Mouse (Mus musculus) megakaryocyte, embryonic 14.5 days (primary cell): ENCODE results near the gene Fadd. TPM values are rescaled to one million over a fixed set of nuclear protein-coding genes. Genes with fewer than 3 reads are reported as not detected.

Experiments used
- H3K27me3 ChIP-seq: replicated peaks from 2 replicates; pipeline ENCODE3; 2012; ENCODE audit warnings: inconsistent platforms
- H3K36me3 ChIP-seq: replicated peaks from 2 replicates; pipeline ENCODE3; 2012; ENCODE audit warnings: low read length, inconsistent platforms, mixed read lengths
- H3K4me1 ChIP-seq: 2 replicates; pipeline ENCODE4 v1.6.1; 2012; ENCODE audit warnings: inconsistent platforms
- H3K4me3 ChIP-seq: replicated peaks from 2 replicates; pipeline ENCODE3; 2012; ENCODE audit warnings: moderate library complexity, mild to moderate bottlenecking, inconsistent platforms
- H3K9me3 ChIP-seq: 2 replicates; pipeline ENCODE4 v1.6.1; 2012; ENCODE audit warnings: inconsistent platforms
- FLI1 ChIP-seq: IDR thresholded peaks from 2 replicates; pipeline ENCODE4 v1.6.1; 2012; ENCODE audit warnings: low read length, inconsistent platforms, mixed read lengths
- GATA1 ChIP-seq: IDR thresholded peaks from 3 replicates; pipeline ENCODE4 v1.6.1; 2012; ENCODE audit warnings: mixed read lengths, low read length, inconsistent platforms, borderline replicate concordance
- polyA plus RNA-seq: library from polyadenylated mRNA; stranded (reverse); fragments of >175 nt; gene quantifications from 2 replicates; pipeline ENCODE4 v1.2.3, GENCODE M21; 2012; ENCODE audit warnings: low replicate concordance; ENCODE audit not compliant: insufficient read depth

Gene Fadd
- polyA plus RNA-seq, 1 experiment, result 5.7 TPM

GRCm38 (mm10) chr7:144536367-144536766, 45.9 kb downstream of the Fadd start:
- H3K27me3 ChIP-seq, result no peaks in the 10 kb centered on the region
- TF ChIP-seq GATA1 (no peak), FLI1 (no peak)
- no peaks in the 10 kb centered on the region for H3K9me3 ChIP-seq
- peaks cover 96% of the 10 kb centered on the region for H3K36me3 ChIP-seq
- H3K4me3 ChIP-seq, result peak overlapping the region; percentile 69
- peaks cover 99% of the 10 kb centered on the region for H3K4me1 ChIP-seq

GRCm38 (mm10) chr7:144534773-144535172, 47.5 kb downstream of the Fadd start:
- Histone ChIP-seq H3K9me3 (no peaks in the 10 kb centered on the region), H3K27me3 (no peaks in the 10 kb centered on the region), H3K36me3 (peaks cover 94% of the 10 kb centered on the region), H3K4me3 (peak overlapping the region; percentile 26), H3K4me1 (peaks cover 100% of the 10 kb centered on the region)
- no peak for TF ChIP-seq GATA1
- TF ChIP-seq FLI1, result no peak

GRCm38 (mm10) chr7:144531585-144532378, 50.5 kb downstream of the Fadd start:
- Histone ChIP-seq H3K27me3 (no peaks in the 10 kb centered on the region), H3K4me3 (peak overlapping the region; percentile 9), H3K4me1 (peaks cover 100% of the 10 kb centered on the region), H3K9me3 (no peaks in the 10 kb centered on the region), H3K36me3 (peaks cover 93% of the 10 kb centered on the region)
- 0 out of 3 replicates have a peak, but pooled peaks have one; percentile 21 for TF ChIP-seq GATA1
- TF ChIP-seq FLI1, result no peak

DNA sequence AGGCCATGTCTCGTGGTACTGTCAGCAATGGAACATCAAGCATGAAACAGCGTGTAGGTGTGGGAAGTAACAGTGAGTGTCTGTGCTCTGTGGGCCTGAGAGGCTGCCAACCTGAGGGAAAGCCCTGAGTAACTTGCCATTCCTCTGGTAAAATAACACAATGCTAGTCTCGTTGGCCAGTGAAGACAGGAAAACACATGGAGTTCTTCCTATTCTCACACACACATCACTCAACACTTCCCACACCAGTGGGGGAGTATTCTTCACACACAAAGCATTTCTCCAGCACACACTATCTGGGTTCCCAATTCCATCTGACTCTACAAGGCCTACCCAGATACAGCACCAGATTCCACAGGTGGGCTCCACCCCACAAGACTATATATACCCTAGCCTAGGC, 52.4 kb downstream of the Fadd start:
- H3K36me3 ChIP-seq, result peaks cover 83% of the 10 kb centered on the region
- no peaks in the 10 kb centered on the region for H3K9me3 ChIP-seq
- TF ChIP-seq FLI1 (no peak), GATA1 (no peak)
- peak overlapping the region; percentile 78 for H3K4me3 ChIP-seq
- H3K4me1 ChIP-seq, result peaks cover 100% of the 10 kb centered on the region
- no peaks in the 10 kb centered on the region for H3K27me3 ChIP-seq

DNA sequence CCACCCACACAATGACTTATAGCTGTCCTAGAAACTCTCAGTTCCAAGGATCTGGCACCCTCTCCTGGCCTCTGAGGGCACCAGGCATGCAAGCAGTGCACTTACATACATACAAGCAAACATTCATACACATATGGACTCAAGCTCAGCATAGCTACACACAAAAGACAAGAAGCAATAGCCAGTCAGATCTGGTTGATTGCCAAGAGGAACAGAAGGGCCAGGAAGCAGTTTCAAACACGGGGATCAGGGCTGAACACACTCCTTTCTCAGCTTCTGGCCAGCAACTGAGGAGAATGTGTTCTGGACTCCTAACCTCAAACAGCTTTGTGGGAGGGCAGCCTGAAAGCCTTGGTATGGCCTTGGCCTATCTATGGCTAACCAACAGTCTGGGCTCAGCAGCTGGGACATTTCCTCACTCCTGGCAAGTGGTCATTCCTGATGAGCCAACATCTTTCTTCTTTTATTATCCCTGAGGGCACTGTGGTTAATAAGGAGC, 54.5 kb downstream of the Fadd start:
- TF ChIP-seq GATA1 (no peak), FLI1 (no peak)
- Histone ChIP-seq H3K36me3 (peaks cover 80% of the 10 kb centered on the region), H3K27me3 (no peaks in the 10 kb centered on the region), H3K4me1 (peaks cover 100% of the 10 kb centered on the region), H3K4me3 (peak overlapping the region; percentile 17), H3K9me3 (no peaks in the 10 kb centered on the region)

Other genes with a start within 250 kb of the Fadd start
- 83.6 and 311 TPM in 2 replicates for gene Cttn, start 111.5 kb downstream of the Fadd start, polyA plus RNA-seq
- 183 and 335 TPM in 2 replicates for gene Ppfia1, start 28.7 kb downstream of the Fadd start, polyA plus RNA-seq
- not detected in 2 replicates for gene Ano1, start 169.5 kb upstream of the Fadd start, polyA plus RNA-seq